Mouse (Mus musculus) ES-E14 (cell line): Measurements from ENCODE around the gene Six6.

Experiments
- CHD2 ChIP-seq: IDR thresholded peaks from 2 replicates; pipeline ENCODE4 v1.6.1; 2014; ENCODE audit warnings: mild to moderate bottlenecking, low read depth, low read length, inconsistent platforms
- HCFC1 ChIP-seq: IDR thresholded peaks from 2 replicates; pipeline ENCODE4 v1.6.1; 2012; ENCODE audit warnings: low read length, inconsistent platforms, borderline replicate concordance; ENCODE audit not compliant: insufficient read depth
- ZC3H11A ChIP-seq: IDR thresholded peaks from 2 replicates; pipeline ENCODE4 v1.6.1; 2012; ENCODE audit warnings: low read depth, mild to moderate bottlenecking, inconsistent platforms, low read length, borderline replicate concordance
- ZNF384 ChIP-seq: IDR thresholded peaks from 2 replicates; pipeline ENCODE4 v1.6.1; 2012; ENCODE audit warnings: low read depth, low read length, inconsistent platforms

- TF ChIP-seq CHD2 (no peak), ZNF384 (no peak), ZC3H11A (no peak), HCFC1 (no peak)
Observed at GRCm38 (mm10) chr12:72953858-72954257, 14.2 kb downstream of the Six6 start.
